Mouse (Mus musculus) limb, embryonic 14.5 days (tissue): ENCODE results near the gene Prkcq. TPM values are rescaled to one million over a fixed set of nuclear protein-coding genes. Genes with fewer than 3 reads are reported as not detected.
A peak's percentile ranks its signal among the peaks of the same experiment; 100 is the strongest.

Experiments
- ATAC-seq: fragments of 200-750 bp; cut with Nextera tagmentation; 2 replicates; pipeline ENCODE4 v1.8.0; 2017; ENCODE audit warnings: low read depth, moderate number of reproducible peaks, moderate TSS enrichment; ENCODE audit not compliant: low FRiP score
- DNase-seq: peaks from one replicate; pipeline ENCODE4 v3.0.0-alpha.2; 2015; ENCODE audit warnings: low spot score
- H3K27ac ChIP-seq: fragments of 300-500 bp; sonication (generic); replicated peaks from 2 replicates; pipeline ENCODE4 v1.5.1; 2014; ENCODE audit warnings: low read depth, mild to moderate bottlenecking, low read length, moderate library complexity, mixed read lengths
- H3K27me3 ChIP-seq: fragments of 300-500 bp; sonication (generic); 2 replicates; pipeline ENCODE4 v1.6.1; 2014; ENCODE audit warnings: low read length, mixed read lengths; ENCODE audit not compliant: control insufficient read depth, insufficient read depth
- H3K36me3 ChIP-seq: fragments of 300-500 bp; sonication (generic); 2 replicates; pipeline ENCODE4 v1.6.1; 2014; ENCODE audit warnings: mild to moderate bottlenecking, low read length, moderate library complexity, mixed read lengths; ENCODE audit not compliant: control insufficient read depth, insufficient read depth
- H3K4me1 ChIP-seq: fragments of 300-500 bp; sonication (generic); 2 replicates; pipeline ENCODE4 v1.6.1; 2014; ENCODE audit warnings: antibody characterized with exemption, low read length, mixed read lengths; ENCODE audit not compliant: control insufficient read depth, insufficient read depth
- H3K4me2 ChIP-seq: fragments of 300-500 bp; sonication (generic); replicated peaks from 2 replicates; pipeline ENCODE4 v1.6.1; 2014; ENCODE audit warnings: low read depth, mild to moderate bottlenecking, low read length, moderate library complexity; ENCODE audit not compliant: severe bottlenecking
- H3K4me3 ChIP-seq: fragments of 300-500 bp; sonication (generic); replicated peaks from 2 replicates; pipeline ENCODE4 v1.5.1; 2014; ENCODE audit warnings: low read length
- H3K9ac ChIP-seq: fragments of 300-500 bp; sonication (generic); 2 replicates; pipeline ENCODE4 v1.6.1; 2014; ENCODE audit warnings: mild to moderate bottlenecking, low read depth, low read length, moderate library complexity; ENCODE audit not compliant: severe bottlenecking
- H3K9me3 ChIP-seq: fragments of 300-500 bp; sonication (generic); 2 replicates; pipeline ENCODE4 v1.6.1; 2016; ENCODE audit warnings: low read length; ENCODE audit not compliant: control insufficient read depth
- POLR2A ChIP-seq: fragments of 200-500 bp; IDR thresholded peaks from 2 replicates; pipeline ENCODE4 v1.8.0; 2012; ENCODE audit warnings: inconsistent platforms, mild to moderate bottlenecking, moderate library complexity, borderline replicate concordance; ENCODE audit not compliant: insufficient read depth, insufficient read length; ENCODE audit errors: extremely low read depth
- WGBS: fragments of 180-500 bp; shearing (Covaris S2); extraction: QIAGEN DNeasy Blood & Tissue Kit; methylation state at CpG from one replicate; pipeline ENCODE4 v1.1.7; 2014; 5-methylcytosine and 5-hydroxymethylcytosine counted together
- polyA plus RNA-seq, 2 experiments: library from polyadenylated mRNA; depleted of rRNA in 1 of 2; stranded (reverse) in 1 of 2; unstranded in 1 of 2; fragments of >200 nt; fragmentation: Nextera tagmentation in 1 of 2; extraction: Ambion mirVana in 1 of 2; gene quantifications; 2 replicates each; pipeline versions ENCODE4 v1.2.1 to v1.2.3; 2012 to 2014

Prkcq gene
- polyA plus RNA-seq, 2 experiments, result 2.5 to 3.6 TPM

DNA sequence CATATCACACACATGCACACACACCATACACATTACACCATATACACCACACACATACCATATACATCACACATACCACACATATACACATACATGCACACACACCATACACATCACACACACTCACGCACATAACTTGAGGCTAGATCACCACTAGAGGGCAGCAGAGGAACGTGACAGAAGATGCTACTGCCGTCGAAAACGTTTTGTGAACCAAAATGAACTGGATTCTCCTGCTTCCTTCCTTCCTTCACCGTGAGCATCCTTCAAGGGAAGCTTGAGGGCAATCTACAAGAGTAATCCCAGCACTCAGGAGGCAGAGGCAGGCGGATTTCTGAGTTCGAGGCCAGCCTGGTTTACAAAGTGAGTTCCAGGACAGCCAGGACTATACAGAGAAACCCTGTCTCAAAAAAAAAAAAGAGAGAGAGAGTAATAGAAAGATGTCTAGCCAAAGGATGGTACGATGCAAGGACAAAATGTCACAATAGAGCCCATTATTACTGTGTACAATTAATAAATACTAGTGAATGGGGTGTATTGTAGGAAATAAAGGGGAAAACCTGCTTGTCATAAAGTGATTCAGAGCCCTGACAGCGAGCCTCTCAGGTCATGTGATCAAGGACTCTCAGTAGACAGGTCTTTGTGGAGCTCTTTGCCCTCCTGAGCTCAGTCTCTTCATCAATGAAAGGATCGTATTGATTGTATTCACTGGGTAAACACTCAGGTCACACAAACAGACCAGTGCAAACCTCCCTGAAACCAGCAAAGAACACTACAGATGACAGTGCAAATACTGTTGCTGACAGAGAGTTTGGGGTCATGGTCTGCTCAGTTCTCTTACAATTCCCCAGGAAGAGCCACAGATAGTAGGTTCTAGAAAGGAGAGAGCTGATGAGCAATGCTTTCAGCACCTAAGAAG lies 159.9 kb downstream of the Prkcq start:
- TF ChIP-seq POLR2A, result no peak
- H3K36me3 ChIP-seq, result no peaks in the 10 kb centered on the region
- no peaks in the 10 kb centered on the region for H3K9me3 ChIP-seq
- ATAC-seq, result 0 out of 2 replicates have a peak, but pooled peaks have one; percentile 68
- H3K27ac ChIP-seq, result no peak overlapping the region
- no peak overlapping the region for H3K9ac ChIP-seq
- H3K4me3 ChIP-seq, result no peak overlapping the region
- no peaks in the 10 kb centered on the region for H3K4me1 ChIP-seq
- H3K4me2 ChIP-seq, result no peak overlapping the region
- H3K27me3 ChIP-seq, result no peaks in the 10 kb centered on the region
- WGBS, result 30% methylated on average over 11 of the region's 11 CpGs
- peak; percentile 91 for DNase-seq

- DNase-seq (no peak), ATAC-seq (no peak)
- Histone ChIP-seq H3K4me3 (no peak overlapping the region), H3K27ac (no peak overlapping the region), H3K4me2 (no peak overlapping the region), H3K9ac (no peak overlapping the region), H3K9me3 (no peaks in the 10 kb centered on the region), H3K36me3 (no peaks in the 10 kb centered on the region), H3K27me3 (no peaks in the 10 kb centered on the region), H3K4me1 (no peaks in the 10 kb centered on the region)
- 82% methylated on average over 4 of the region's 4 CpGs for WGBS
- TF ChIP-seq POLR2A, result no peak
These were observed 160.6 kb downstream of the Prkcq start for GRCm38 (mm10) chr2:11332469-11332868.

DNA sequence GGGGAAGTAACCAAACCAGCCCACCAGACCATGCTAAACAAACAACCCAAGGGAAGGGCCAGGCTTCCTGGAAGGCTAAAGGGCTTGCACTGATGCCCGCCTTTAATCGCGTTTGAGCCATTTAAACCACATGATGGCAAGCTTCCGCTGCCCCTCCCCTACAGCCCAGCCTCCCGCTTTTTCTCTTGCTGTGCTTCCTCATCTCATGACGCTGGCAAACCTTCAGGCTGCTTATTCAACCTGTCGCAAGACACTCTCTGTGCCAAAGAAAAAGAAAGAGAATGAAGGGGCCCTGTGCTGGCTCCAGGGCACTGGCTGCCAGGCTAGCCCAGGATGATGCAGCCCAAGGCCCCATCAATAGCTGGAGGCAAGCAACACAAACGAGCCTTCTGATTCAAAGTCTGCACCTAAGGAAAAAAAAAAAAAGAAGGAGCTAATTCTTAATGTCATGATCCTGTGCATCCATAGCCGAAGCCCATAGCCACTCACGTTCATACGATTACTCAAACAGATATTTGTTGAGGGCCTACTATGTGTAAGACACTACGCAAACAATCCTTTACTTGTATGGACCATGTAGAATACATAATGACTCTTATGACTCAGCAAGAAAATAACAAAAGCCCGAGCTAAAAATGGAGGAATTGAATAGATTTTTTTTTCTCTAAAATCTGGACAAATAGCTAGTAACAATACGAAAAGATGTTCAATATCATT lies 161.6 kb downstream of the Prkcq start:
- H3K9me3 ChIP-seq, result no peaks in the 10 kb centered on the region
- DNase-seq (no peak), ATAC-seq (no peak)
- H3K27me3 ChIP-seq, result no peaks in the 10 kb centered on the region
- no peak for TF ChIP-seq POLR2A
- 63% methylated on average over 14 of the region's 14 CpGs for WGBS
- H3K27ac ChIP-seq, result no peak overlapping the region
- no peak overlapping the region for H3K4me2 ChIP-seq
- no peak overlapping the region for H3K4me3 ChIP-seq
- no peak overlapping the region for H3K9ac ChIP-seq
- no peaks in the 10 kb centered on the region for H3K36me3 ChIP-seq
- H3K4me1 ChIP-seq, result no peaks in the 10 kb centered on the region

GRCm38 (mm10) chr2:11336320-11336719 lies 164.4 kb downstream of the Prkcq start:
- no peak overlapping the region for H3K27ac ChIP-seq
- no peak for TF ChIP-seq POLR2A
- peaks cover 3% of the 10 kb centered on the region; the same call in 1 of the 2 replicates for H3K4me1 ChIP-seq
- no peak overlapping the region for H3K4me3 ChIP-seq
- H3K9ac ChIP-seq, result no peak overlapping the region
- 74% methylated on average over 8 of the region's 8 CpGs for WGBS
- H3K9me3 ChIP-seq, result no peaks in the 10 kb centered on the region
- DNase-seq (no peak), ATAC-seq (no peak)
- H3K27me3 ChIP-seq, result no peaks in the 10 kb centered on the region
- no peaks in the 10 kb centered on the region for H3K36me3 ChIP-seq
- H3K4me2 ChIP-seq, result no peak overlapping the region
